Mouse (Mus musculus) layer of hippocampus, adult 2 months (tissue): ENCODE measurements around the gene Pnrc2. TPM values are rescaled to one million over a fixed set of nuclear protein-coding genes. Genes with fewer than 3 reads are reported as not detected.

Source experiments
- DNase-seq, 2 experiments: peaks; one replicate each; pipeline ENCODE4 v3.0.0; 2022; ENCODE audit warnings: low spot score in 2 of 2
- H3K27ac ChIP-seq: fragments of 200-600 bp; 2 replicates; pipeline ENCODE4 v1.8.1; 2022
- H3K4me3 ChIP-seq: fragments of 200-600 bp; 2 replicates; pipeline ENCODE4 v1.8.1; 2022; ENCODE audit warnings: mild to moderate bottlenecking
- CTCF ChIP-seq: fragments of 200-600 bp; conservative IDR thresholded peaks from 2 replicates; pipeline ENCODE4 v1.8.1; 2022; ENCODE audit warnings: antibody characterized with exemption, mild to moderate bottlenecking, moderate library complexity
- total RNA-seq, 2 experiments: library from RNA; stranded (reverse); gene quantifications; 2 replicates each; pipeline ENCODE4 v1.2.3; 2021

The Pnrc2 gene
- total RNA-seq, 2 experiments from 2014 or later, result 52.7 to 54.8 TPM

DNA sequence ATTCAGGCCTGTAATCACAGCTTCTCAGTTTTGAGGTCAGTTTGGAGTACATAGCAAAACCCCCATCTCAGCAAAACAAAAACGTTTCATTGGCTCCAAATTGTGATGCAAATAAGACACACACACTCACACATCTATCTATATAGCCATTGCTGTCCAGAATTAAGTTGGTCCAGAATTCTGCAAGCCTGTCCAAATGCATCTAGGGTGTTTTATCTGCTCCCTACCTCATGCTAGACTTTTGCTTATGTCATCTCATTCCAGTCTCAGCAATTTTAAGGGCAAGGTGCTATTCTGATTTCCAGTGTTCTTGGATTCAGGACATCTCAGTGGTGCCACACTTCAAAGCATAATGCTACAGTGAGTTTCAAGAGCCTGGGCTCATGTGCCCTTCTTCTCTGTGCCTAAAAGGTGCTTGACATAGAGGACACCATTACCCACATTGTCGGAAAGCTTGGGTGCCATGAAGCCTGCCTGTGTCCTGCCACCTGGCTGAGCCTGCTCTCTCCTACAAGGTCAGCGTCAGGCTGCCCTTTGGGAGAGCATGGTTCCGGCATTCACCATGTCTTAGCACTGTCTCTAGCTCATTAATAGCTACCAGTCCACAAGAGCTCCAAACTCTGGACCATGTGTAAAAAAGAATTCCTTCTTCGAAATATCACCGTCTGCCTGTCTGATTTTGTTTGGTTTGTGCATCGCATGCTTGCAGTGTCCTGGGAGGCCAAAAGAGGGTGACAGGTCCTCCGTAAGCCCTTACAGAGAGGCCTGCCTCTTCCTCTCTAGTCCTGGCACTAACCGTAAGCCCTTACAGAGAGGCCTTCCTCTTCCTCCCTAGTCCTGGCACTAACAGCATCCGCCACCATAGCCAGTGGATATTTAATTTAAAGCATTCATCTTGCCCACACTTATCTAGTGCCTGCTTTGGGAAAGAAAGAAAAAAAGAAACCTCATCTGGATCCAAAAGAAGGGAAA lies 1.2 kb upstream of the Pnrc2 start:
- no peak for DNase-seq
- no peak for TF ChIP-seq CTCF
- peak overlapping the region; percentile 99 for H3K27ac ChIP-seq
- no peak overlapping the region; the same call in 1 of the 2 replicates for H3K4me3 ChIP-seq

DNA sequence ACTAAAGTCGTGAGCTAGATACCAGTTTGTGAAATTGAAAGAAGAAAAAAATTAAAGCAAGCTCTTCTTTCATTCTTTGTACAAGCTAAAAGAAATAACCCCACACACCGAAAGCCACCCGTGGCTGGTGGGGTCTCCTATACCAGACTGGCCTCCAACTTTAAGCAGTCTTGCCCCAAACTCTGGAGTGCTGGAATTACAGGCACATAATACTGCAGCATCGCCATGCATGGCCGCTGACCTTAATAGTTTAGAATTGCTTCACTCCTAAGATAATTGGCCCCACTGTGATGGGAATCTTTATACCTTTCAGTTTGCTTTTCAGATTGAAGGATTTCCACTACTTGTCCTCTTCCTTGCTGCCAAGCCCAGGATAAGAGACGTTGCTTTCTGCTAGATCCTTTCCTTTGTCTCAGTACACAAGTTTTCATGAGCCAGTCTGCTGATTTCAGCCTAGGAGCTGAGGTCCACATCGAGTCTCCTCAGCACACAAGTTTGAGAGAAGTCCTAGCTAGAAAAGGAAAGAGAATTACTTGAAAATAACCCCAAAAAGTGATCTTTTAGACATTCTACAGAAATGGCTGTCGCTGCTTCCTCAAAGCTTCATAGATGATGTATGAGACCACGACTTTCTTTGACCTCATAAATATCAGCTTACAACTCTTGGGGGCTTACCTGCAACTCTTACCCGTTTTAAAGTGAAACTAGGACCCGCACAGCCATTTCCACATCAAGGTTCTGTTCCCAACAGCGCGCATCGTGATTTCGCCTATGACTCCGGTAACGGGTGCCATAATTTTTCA lies 860 bp downstream of the Pnrc2 start:
- Histone ChIP-seq H3K27ac (peak overlapping the region; percentile 99), H3K4me3 (peak overlapping the region; percentile 96)
- TF ChIP-seq CTCF, result no peak
- DNase-seq, result no peak

DNA sequence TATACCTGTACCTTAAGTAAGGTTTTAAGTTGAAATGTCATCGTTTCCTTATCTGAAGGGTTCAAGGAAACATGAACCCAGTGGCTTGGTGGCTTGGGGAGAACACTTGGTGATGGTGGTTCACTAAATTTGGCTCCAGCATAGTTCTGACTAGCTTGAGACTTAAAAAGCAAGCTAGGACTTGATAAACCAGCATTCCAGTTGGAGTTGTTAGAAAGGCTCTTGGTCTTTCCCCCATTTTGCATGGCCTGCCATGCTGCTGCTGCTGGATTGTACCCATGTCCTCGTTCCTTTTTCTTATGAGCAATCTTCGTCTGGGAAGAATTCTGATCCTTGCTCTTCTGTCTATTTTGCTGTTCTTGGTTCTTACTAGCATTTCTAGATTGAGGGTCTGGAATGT lies 1.6 kb downstream of the Pnrc2 start:
- peak overlapping the region; percentile 99; the same call in 1 of the 2 replicates for H3K27ac ChIP-seq
- DNase-seq, result no peak
- peak overlapping the region; percentile 96 for H3K4me3 ChIP-seq
- no peak for TF ChIP-seq CTCF

DNA sequence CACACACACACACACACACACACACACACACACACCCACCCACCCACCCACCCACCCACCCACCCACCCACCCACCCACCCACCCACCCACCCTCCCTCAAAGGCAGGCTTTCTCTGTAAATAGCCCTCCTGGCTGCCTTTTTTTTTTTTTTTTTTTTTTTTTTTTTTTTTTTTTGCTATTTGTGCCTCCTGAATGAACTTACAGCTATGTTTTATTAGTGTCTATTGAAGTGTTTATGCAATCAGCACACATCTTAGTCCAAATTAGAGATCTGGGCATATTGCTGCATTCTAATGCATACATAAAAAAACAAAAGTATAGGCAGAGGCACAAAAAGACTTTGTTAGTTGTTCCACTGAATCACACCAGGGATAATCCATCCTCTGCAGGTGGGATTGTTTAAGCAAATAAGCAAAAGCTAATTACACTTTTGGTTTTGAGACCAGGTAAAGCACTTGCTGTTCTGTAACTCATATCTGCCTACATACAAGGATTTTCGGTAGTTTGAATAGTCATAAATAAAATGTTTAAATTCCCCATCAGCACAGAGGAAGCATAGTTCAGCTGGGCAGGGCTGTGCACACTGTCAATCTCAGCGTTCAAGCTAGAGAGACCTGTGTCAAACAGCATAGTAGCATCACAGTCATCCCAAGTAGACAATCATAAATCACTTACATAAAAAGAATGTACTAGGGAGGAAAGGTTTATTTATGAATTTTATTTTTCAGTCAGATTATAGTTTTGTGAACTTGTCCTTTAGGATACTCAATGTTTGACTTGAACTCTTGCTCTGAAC lies 3.2 kb downstream of the Pnrc2 start:
- DNase-seq, result no peak
- no peak for TF ChIP-seq CTCF
- Histone ChIP-seq H3K4me3 (peak overlapping the region; percentile 96), H3K27ac (peak overlapping the region; percentile 21; the same call in 1 of the 2 replicates)

DNA sequence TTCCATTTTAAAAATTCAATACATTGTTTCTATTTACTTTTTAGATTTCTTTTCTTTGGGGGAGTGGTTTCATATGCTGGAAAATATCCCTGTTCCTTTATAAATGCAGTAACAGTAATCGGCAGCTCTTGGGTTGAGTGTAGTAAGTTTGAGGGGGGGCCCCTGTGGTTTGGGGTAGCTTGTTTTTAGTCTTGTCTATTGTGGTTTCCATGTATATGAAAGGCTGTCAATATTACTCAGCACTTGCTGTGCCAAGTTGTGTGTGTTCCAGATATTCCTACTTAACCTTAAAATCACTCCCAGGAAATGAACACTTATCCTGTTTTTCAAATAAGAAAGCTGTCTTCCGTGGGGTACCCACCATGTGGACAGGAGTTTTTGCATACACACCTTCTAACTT lies 4.7 kb downstream of the Pnrc2 start:
- DNase-seq, result no peak
- H3K27ac ChIP-seq, result no peak overlapping the region
- H3K4me3 ChIP-seq, result no peak overlapping the region
- TF ChIP-seq CTCF, result no peak

DNA sequence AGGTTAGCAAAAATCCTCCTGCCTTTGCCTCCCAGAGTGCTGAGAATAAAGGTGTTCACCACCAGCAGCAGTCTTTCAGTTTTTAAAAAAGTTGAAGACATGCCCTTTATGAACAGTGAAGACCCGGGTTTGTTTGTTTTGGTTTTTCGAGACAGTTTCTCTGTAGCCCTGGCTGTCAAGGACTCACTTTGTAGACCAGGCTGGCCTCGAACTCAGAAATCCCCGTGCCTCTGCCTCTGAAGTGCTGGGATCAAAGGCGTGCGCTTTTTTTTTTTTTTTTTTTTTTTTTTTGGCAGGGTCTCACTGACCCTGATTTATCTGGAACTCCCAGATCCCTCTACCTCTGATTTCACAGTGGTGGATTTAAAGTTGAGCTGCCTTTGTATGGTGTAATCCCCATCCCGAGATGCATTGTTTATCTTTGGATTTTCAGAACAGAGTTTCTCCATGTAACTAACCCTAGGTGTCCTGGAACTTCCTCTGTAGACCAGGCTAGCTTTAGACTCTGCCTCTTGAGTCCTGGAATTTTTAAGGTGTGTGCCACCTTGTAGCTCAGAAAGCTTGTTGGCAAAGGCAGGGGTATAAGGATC lies 16.0 kb downstream of the Pnrc2 start:
- no peak for DNase-seq
- peak overlapping the region; percentile 94; the same call in 1 of the 2 replicates for H3K27ac ChIP-seq
- no peak for TF ChIP-seq CTCF
- peak overlapping the region; percentile 86 for H3K4me3 ChIP-seq

DNA sequence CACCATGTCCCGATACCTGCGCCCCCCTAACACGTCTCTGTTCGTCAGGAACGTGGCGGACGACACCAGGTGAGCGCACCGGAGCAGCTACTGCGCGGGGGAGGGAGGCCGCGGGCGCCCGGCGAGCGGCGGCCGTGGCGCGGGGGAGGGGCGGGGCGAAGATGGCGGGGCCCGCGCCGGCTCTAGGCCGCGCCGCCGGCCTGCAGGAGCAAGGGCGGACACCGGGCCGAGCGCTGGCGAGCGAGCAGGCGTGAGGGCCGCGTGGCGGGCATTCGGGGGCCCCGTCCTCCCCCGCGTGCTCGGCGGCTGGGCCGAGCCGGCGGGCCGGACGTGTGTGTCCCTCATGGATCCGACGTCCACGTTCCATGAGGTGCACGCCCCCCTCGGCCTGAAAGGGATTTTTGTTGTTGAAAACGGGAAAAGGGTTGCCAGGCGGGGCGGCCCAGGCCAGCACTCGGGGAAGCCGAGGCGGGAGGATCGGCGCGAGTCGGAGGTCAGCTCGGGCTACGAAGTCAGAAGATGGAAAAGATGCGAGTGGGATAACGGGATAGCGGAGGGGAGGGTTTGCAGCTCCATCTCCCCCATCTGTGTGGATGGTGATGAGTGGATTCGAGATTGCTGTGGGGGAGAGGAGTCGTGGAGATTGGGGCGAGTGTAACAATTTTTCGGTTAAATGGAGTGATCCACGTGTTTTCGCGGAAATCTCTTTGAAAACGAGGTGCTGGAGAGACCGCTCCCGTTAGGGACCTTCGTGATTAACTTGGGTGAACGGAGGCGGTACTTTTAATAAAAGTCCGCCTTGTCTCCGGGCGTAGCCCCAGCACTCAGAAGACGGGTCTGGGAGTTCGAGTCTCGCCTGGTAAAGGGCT lies 17.2 kb downstream of the Pnrc2 start:
- H3K4me3 ChIP-seq, result peak overlapping the region; percentile 86
- TF ChIP-seq CTCF, result no peak
- H3K27ac ChIP-seq, result peak overlapping the region; percentile 94
- DNase-seq, result peak in 1 of 2 experiments; percentile 35

DNA sequence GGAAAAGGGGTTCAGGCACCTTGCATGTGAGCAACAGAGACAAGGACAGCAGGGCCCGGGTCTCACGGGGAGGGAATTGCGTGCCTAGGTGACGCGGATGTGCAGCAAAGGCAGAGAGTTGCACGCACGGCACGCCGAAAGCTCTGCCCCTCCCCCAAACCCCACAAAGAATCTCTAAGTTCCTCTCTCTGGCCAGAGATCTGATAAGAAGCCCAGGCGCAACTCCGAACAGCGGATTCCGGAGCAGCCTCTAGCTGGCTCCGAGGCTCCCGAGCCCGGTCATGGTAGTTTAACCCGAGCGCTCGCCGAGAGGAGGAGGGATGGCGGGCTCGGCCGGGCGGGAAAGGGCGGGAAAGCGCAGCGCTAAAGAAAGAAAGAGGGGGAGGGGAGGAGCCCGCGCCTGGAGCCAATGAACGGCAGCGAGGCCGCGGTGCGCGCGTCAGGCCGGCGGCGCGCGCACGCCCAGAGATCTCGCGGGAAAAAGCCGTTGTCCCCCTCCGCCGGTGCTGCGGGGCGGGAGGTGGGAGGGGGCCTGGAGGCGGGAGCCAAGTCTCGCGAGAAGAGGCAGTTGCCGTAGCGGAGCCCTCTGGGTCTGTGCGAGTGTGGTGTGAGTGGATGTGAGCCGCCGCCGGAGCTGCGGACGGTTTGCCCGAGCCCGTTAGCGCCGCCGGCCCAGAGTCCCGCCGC lies 18.0 kb downstream of the Pnrc2 start, which contains the start of gene Srsf10:
TSS of gene Srsf10 (plus strand) at position 212 of the 687 bp plus-strand sequence.
- peak; percentile 94 for DNase-seq
- TF ChIP-seq CTCF, result no peak
- peak within 1 kb of the TSS; percentile 94 for H3K27ac ChIP-seq
- H3K4me3 ChIP-seq, result peak within 1 kb of the TSS; percentile 86

DNA sequence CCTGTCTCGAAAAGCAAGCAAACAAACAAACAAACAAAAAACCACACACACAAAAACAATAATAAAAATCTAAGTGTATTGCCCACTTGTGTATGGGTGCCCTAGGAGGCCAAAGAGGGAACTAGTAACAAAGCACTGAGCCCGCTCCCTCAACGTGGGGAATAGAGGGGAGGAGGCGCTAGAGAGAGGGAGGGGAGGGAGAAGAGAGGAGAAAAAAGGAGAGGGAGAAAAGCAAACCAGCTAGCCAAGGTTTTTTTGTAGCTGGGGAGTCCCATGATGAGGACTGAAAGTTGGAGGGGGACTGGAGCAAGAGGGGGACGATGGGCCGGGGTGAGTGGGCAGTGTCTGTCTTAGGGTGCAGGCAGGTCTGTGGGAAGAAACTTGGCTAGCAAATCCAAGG lies 18.6 kb downstream of the Pnrc2 start:
- H3K27ac ChIP-seq, result peak overlapping the region; percentile 94
- peak overlapping the region; percentile 86 for H3K4me3 ChIP-seq
- DNase-seq, result no peak
- TF ChIP-seq CTCF, result no peak

DNA sequence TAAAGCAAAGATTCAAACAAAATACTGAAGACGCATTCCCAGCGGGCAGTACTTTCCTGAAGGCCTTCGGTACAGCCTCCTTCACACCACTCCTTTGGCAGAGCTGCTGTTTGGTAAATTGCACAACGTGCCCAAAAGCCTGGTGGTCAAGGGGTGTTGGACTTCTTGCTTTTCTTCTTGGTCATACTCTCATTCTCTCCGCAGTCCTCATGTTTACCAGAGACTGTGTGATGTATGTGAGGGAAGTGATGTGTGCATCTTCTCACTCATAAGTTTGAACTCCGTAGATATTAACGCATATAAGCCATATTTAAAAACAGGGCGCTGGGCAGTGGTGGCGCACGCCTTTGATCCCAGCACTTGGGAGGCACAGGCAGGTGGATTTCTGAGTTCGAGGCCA lies 19.0 kb downstream of the Pnrc2 start:
- no peak overlapping the region for H3K4me3 ChIP-seq
- peak overlapping the region; percentile 94 for H3K27ac ChIP-seq
- no peak for TF ChIP-seq CTCF
- DNase-seq, result no peak
